Mouse (Mus musculus): ENCODE measurements around the gene Inpp5a. TPM values are rescaled to one million over a fixed set of nuclear protein-coding genes. Genes with fewer than 3 reads are reported as not detected.
A peak's percentile ranks its signal among the peaks of the same experiment; 100 is the strongest.

Inpp5a gene
- total and polyA plus RNA-seq, 2 experiments from 2014 or later = 15.1 to 21.2 TPM

DNA sequence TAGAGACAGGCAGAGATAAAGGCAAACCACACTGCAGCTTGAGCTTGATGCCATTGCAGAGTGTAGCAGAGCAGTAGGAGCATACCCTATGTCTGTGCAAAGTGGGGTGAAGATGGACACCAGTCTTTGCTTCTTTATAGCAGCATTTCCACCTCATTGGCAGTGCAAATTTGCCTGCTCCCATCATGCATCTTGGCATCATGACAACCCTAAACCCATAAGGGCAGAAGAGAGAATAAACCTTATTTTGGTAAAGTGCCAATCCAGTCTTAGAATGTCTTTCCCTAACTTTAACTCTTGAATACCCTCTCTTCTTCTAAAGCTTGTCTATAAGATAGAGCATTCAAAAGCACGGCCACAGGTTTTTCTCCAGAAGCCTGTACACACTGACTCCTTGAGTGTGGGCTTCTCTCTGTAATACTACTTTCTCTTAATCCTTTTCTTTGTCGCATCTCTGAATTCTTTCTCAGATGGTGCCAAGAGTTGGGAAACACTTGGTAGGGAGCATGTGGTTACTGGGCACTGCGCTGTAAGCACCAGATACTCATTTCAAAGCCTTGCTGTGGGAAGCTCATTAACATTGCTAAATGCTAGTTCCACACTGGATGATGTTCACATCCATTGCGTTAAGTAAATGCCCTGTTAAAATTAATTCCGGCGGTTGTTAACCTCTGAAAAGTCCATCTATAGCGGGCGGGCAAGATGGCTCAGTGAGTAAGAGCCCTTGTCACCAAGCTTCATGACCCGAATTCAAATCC lies 1.8 kb upstream of the Inpp5a start:
- H3K9ac ChIP-seq (replicated peaks; ENCODE audit: low read length, poor library complexity, severe bottlenecking) = no peak overlapping the region
- no peak overlapping the region for H3K4me3 ChIP-seq (ENCODE audit: low read depth, low read length)
- no peaks in the 10 kb centered on the region for H3K9me3 ChIP-seq (ENCODE audit: low read length)
- TF ChIP-seq CTCF (IDR thresholded peaks at IDR 0.05) = no peak
- WGBS = 76% methylated on average over 9 of the region's 9 CpGs
- H3K27me3 ChIP-seq (ENCODE audit: insufficient read depth, low read length) = no peaks in the 10 kb centered on the region
- H3K27ac ChIP-seq (ENCODE audit: low read depth, low read length) = no peak overlapping the region
- DNase-seq (ENCODE audit: low spot score) (no peak), ATAC-seq (ENCODE audit: low FRiP score) (no peak)
- H3K36me3 ChIP-seq (ENCODE audit: insufficient read depth, low read length) = no peaks in the 10 kb centered on the region
- H3K4me1 ChIP-seq (ENCODE audit: insufficient read depth, low read length) = peaks cover 13% of the 10 kb centered on the region
- no peak overlapping the region for H3K4me2 ChIP-seq (ENCODE audit: low read depth, low read length, poor library complexity, severe bottlenecking)

DNA sequence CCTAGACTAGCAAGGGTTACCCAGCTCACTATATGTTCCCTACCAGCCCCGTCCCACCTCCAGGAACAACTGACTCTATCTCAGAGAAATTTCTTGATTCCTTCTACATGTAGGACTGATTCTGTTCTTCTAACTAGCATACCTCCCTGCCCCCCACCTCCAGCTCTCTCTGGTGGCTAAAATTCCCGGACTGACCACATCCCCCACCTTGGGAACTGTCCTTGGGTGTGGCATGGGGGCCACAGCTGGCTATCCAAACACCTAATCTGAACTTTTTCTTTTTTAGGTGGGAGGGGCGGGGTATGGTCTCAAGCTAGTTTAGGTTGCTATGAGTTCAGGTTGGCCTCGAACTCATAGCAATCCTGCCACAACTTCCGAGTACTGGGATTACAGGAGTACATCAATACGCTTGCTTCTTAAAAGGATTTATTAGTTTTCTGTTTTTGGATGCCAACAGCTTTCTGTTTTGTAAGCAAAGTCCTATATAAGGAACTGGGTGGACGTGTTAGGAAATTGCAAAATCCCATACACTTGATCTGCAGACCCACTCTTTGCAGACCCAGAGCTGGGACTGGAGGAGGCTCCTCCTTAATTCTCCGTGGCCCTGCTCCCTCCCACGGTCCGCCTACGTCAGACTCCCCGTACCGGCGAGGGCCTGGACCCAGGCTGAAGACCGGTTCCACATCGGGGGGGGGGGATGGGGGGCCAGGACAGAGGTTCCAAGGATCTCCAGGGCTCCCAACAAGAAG lies 814 bp upstream of the Inpp5a start:
- H3K4me3 ChIP-seq (ENCODE audit: low read depth, low read length) = peak overlapping the region; percentile 86
- peak overlapping the region; percentile 86 for H3K9ac ChIP-seq (replicated peaks; ENCODE audit: low read length, poor library complexity, severe bottlenecking)
- no peak for TF ChIP-seq CTCF (IDR thresholded peaks at IDR 0.05)
- DNase-seq (ENCODE audit: low spot score) = no peak
- no peaks in the 10 kb centered on the region for H3K9me3 ChIP-seq (ENCODE audit: low read length)
- H3K4me1 ChIP-seq (ENCODE audit: insufficient read depth, low read length) = peaks cover 13% of the 10 kb centered on the region
- no peaks in the 10 kb centered on the region for H3K36me3 ChIP-seq (ENCODE audit: insufficient read depth, low read length)
- H3K4me2 ChIP-seq (ENCODE audit: low read depth, low read length, poor library complexity, severe bottlenecking) = peak overlapping the region; percentile 53
- peak; percentile 70; the same call in 1 of the 2 replicates for ATAC-seq (ENCODE audit: low FRiP score)
- H3K27me3 ChIP-seq (ENCODE audit: insufficient read depth, low read length) = no peaks in the 10 kb centered on the region
- 18% methylated on average over 16 of the region's 16 CpGs for WGBS
- H3K27ac ChIP-seq (ENCODE audit: low read depth, low read length) = peak overlapping the region; percentile 77

DNA sequence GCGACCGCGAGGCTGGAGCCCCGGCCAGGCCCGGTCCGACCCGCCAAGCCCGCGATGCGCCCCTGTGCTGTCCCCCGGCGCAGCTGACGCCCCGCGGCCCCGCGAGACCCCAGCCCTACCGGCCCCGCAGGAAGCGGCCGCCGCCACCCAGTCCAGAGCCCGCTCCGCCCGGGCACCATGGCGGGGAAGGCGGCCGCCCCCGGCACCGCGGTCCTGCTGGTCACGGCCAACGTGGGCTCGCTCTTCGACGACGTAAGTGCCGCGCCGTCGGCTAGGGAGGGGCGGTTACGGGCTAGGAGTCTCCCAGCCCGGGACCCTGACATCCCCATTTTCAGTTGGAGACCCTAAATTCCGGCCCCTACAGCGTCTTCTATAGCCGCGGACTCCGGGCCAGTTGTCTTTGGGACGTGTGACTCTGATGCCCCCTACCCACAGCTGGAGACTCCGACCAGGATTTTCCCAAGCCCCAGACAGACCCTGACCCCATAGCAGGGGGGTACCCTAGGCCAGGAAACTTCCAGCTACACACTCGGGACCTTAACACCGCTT lies 378 bp downstream of the Inpp5a start:
- H3K9ac ChIP-seq (replicated peaks; ENCODE audit: low read length, poor library complexity, severe bottlenecking) = peak overlapping the region; percentile 86
- peak; percentile 0; the same call in 1 of the 2 replicates for ATAC-seq (ENCODE audit: low FRiP score)
- peak overlapping the region; percentile 73 for H3K4me2 ChIP-seq (ENCODE audit: low read depth, low read length, poor library complexity, severe bottlenecking)
- 0% methylated on average over 25 of the region's 53 CpGs for WGBS
- peaks cover 13% of the 10 kb centered on the region for H3K4me1 ChIP-seq (ENCODE audit: insufficient read depth, low read length)
- no peaks in the 10 kb centered on the region for H3K36me3 ChIP-seq (ENCODE audit: insufficient read depth, low read length)
- peak; percentile 36 for TF ChIP-seq CTCF (IDR thresholded peaks at IDR 0.05)
- no peaks in the 10 kb centered on the region for H3K9me3 ChIP-seq (ENCODE audit: low read length)
- no peaks in the 10 kb centered on the region for H3K27me3 ChIP-seq (ENCODE audit: insufficient read depth, low read length)
- no peak for DNase-seq (ENCODE audit: low spot score)
- peak overlapping the region; percentile 75 for H3K27ac ChIP-seq (ENCODE audit: low read depth, low read length)
- peak overlapping the region; percentile 86 for H3K4me3 ChIP-seq (ENCODE audit: low read depth, low read length)

DNA sequence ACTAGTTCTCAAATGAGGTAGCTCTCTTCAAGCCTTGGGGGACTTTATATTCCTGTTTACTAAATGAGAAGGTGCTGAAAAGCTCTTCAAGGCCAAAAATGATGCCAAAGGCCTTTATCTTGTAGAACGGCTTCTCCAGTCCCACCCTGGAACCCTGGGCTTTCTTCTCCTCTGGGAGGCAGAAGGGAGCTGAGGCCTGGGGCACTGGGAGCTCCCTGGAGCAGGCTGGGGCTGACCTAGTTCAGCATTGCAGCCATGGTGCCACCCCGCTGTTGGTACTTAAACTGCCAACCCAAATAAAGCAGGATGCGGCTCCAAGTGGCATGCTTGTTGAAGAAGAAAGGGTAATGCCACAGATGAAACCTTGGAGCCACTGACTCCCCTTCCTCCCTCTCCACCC lies 1.5 kb downstream of the Inpp5a start:
- Histone ChIP-seq H3K27me3 (ENCODE audit: insufficient read depth, low read length) (no peaks in the 10 kb centered on the region), H3K27ac (ENCODE audit: low read depth, low read length) (no peak overlapping the region), H3K4me2 (ENCODE audit: low read depth, low read length, poor library complexity, severe bottlenecking) (peak overlapping the region; percentile 73), H3K4me1 (ENCODE audit: insufficient read depth, low read length) (peaks cover 13% of the 10 kb centered on the region), H3K9ac (replicated peaks; ENCODE audit: low read length, poor library complexity, severe bottlenecking) (no peak overlapping the region), H3K4me3 (ENCODE audit: low read depth, low read length) (peak overlapping the region; percentile 86; the same call in 1 of the 2 replicates), H3K9me3 (ENCODE audit: low read length) (no peaks in the 10 kb centered on the region), H3K36me3 (ENCODE audit: insufficient read depth, low read length) (no peaks in the 10 kb centered on the region)
- no peak for ATAC-seq (ENCODE audit: low FRiP score)
- WGBS = 71% methylated on average over 3 of the region's 3 CpGs
- DNase-seq (ENCODE audit: low spot score) = no peak
- peak; percentile 19 for TF ChIP-seq CTCF (IDR thresholded peaks at IDR 0.05)

DNA sequence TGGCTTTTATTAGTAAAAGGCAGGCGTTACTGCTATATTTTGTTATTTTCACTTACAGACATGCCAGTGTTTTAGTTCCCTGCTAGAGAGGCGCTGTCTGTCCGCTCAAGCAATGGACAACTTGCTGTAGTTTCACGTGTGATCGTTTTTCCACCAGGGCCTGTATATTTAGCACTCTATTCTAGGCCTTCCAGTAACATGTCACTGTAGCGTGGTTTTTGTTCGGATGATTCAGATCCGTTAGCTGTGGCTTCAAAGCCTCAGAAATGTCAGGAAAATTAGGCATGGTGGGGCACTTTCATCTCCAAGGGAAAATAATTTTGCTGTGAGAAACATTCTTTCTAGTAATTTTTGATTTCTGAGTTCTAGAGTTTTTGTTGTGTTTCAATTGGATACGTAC lies 2.0 kb downstream of the Inpp5a start:
- Histone ChIP-seq H3K9ac (replicated peaks; ENCODE audit: low read length, poor library complexity, severe bottlenecking) (no peak overlapping the region), H3K27me3 (ENCODE audit: insufficient read depth, low read length) (no peaks in the 10 kb centered on the region), H3K9me3 (ENCODE audit: low read length) (no peaks in the 10 kb centered on the region), H3K27ac (ENCODE audit: low read depth, low read length) (no peak overlapping the region), H3K4me1 (ENCODE audit: insufficient read depth, low read length) (peaks cover 13% of the 10 kb centered on the region), H3K36me3 (ENCODE audit: insufficient read depth, low read length) (no peaks in the 10 kb centered on the region), H3K4me3 (ENCODE audit: low read depth, low read length) (peak overlapping the region; percentile 86; the same call in 1 of the 2 replicates), H3K4me2 (ENCODE audit: low read depth, low read length, poor library complexity, severe bottlenecking) (peak overlapping the region; percentile 73)
- TF ChIP-seq CTCF (IDR thresholded peaks at IDR 0.05) = no peak
- WGBS = 74% methylated on average over 9 of the region's 9 CpGs
- DNase-seq (ENCODE audit: low spot score) (no peak), ATAC-seq (ENCODE audit: low FRiP score) (no peak)
